Mouse (Mus musculus) gastrocnemius, postnatal 36 days (tissue): ENCODE results near the gene Fbxw11. TPM values are rescaled to one million over a fixed set of nuclear protein-coding genes. Genes with fewer than 3 reads are reported as not detected.

Experiments used
- DNase-seq, 2 experiments: peaks; one replicate each; pipeline ENCODE4 v3.0.0; 2022
- intact Hi-C: fragments of 180-260 bp; cut with DNase I; formaldehyde crosslinking; loops from one replicate; pipeline ENCODE4 v1.15.1; 2025
- total RNA-seq, 2 experiments: library from RNA; stranded (reverse); gene quantifications; 2 replicates each; pipeline ENCODE4 v1.2.3; 2021

The Fbxw11 gene
- total RNA-seq, 2 experiments from 2014 or later: 51.0 to 52.6 TPM

DNA sequence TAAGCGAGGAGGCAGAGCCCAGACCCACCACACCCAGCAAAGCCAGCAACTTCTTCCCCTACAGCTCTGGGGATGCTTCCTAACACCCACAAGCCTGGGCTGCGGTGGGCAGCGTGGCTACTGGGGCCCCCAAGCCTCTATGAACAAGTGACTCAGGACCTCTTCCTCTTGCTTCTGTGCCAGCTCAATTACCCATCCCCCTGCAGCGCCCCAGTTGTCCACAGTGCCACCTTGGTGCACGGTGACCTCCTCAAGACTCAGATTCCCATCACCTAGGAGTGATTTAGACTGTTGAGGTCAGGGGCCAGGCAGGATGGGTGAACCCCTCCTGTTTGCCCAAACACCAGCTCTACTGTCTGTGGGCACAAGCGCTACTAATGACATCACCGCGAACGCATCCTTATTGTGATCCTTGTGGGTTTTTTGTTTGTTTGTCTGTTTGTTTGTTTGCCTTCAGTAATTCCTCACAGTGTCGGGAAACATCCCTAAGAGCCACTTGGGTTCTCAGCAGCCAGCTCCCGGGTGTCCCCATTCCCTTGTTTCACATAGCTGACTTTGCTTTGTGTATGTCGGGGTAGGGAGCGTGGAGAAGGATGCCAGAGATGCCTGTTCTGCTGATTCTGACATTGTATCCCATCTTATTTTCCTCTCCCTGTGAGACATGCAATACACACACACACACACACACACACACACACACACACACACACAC lies 19.9 kb upstream of the Fbxw11 start:
- no peak for DNase-seq
- intact Hi-C loops: loop anchor here (10.0 kb wide), 1 partner anchor 522 kb away; the partner anchor contains the start of gene Fgf18

GRCm38 (mm10) chr11:32623236-32623635 lies 19.3 kb upstream of the Fbxw11 start:
- peak in 1 of 2 experiments; percentile 32 for DNase-seq

GRCm38 (mm10) chr11:32623912-32624311 lies 18.6 kb upstream of the Fbxw11 start:
- intact Hi-C loops: loop anchor here (10.0 kb wide), 1 partner anchor 521 kb away; the partner anchor contains the start of gene Fgf18
- no peak for DNase-seq

More at GRCm38 (mm10) chr11:32623236-32623635, 19.3 kb upstream of the Fbxw11 start:
- intact Hi-C loops: loop anchor here (10.0 kb wide), 1 partner anchor 522 kb away; the partner anchor contains the start of gene Fgf18

GRCm38 (mm10) chr11:32625677-32626076 lies 16.8 kb upstream of the Fbxw11 start:
- DNase-seq: peak; percentile 68 to 71
- intact Hi-C loops: loop anchor here (2.0 to 10.0 kb wide), 2 partner anchors 83 to 519 kb away; partner anchors contain the start of gene Fgf18

DNA sequence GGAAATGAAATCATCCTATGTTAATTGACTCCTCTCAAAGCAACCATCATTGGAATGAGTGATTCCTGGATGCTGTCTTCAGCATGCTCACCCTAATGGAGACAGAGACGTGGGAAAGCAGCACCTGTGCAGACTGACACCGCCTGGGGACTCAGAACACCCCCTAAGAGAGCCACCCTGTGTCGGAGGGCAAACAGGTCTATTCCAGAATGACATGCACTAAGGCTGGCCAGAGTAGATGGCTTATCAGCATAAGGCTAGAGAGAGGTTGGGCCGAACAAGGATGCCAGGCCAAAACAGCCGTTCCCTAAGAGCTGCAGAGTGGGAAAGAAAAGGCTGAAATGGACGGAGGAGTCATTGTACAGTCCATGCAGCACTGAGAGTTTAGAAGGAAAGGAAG lies 16.4 kb upstream of the Fbxw11 start:
- DNase-seq: no peak
- intact Hi-C loops: loop anchor here (2.0 to 10.0 kb wide), 2 partner anchors 83 to 519 kb away; partner anchors contain the start of gene Fgf18

DNA sequence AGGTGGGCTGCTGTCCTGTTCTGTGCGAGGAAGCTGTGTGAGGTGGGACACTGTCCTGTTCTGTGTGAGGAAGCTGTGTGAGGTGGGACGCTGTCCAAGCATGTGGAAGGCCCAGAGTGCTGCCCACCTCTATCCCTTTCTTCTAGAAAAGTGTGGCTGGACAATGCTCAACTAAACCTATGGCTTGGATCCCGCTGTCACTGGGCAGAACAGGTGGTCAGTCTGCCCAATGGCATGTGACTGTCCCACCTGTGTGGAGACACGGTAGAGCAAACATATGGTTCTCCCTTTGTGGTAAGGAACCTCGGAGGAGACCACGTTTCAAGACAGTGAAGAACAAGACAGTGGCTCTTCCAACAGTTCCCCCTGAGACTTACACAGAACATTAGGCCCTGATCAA lies 14.6 kb upstream of the Fbxw11 start:
- DNase-seq: no peak
- intact Hi-C loops: loop anchor here (2.0 to 10.0 kb wide), 2 partner anchors 81 to 517 kb away; partner anchors contain the start of gene Fgf18

DNA sequence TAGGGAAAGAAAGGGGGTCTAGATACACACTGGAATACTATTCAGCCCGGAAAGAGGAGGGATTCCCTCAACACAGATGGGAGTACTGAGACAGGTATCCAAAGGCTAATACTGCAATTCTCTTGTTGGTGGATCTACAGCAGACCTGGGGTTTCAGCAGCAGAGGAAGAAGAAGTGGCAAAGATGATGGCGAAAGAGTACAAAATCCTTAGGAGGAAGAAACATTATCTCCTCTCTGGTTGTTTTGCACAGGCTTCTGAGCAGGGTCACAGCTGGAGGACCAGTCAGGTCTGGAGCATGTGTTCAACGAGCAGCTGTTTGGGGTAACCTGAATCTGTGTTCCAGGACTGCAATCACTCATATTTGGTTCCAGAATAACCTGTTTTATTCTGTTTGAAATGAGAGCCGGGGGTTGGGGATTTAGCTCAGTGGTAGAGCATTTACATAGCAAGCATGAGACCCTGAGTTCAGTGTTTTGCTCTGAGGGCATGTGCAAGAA lies 12.8 kb upstream of the Fbxw11 start:
- no peak for DNase-seq

GRCm38 (mm10) chr11:32632671-32633070 lies 9.9 kb upstream of the Fbxw11 start:
- intact Hi-C loops: no loop called here
- DNase-seq: no peak

More for the DNA sequence above, 12.8 kb upstream of the Fbxw11 start:
- intact Hi-C loops: loop anchor here (10.0 kb wide), 1 partner anchor 515 kb away; the partner anchor contains the start of gene Fgf18

- no peak for DNase-seq
- intact Hi-C loops: no loop called here
Observed at GRCm38 (mm10) chr11:32633542-32633941, 9.0 kb upstream of the Fbxw11 start.

- no peak for DNase-seq
- intact Hi-C loops: no loop called here
Observed at GRCm38 (mm10) chr11:32634143-32634542, 8.4 kb upstream of the Fbxw11 start.

GRCm38 (mm10) chr11:32634842-32635241 lies 7.7 kb upstream of the Fbxw11 start:
- DNase-seq: no peak
- intact Hi-C loops: no loop called here

DNA sequence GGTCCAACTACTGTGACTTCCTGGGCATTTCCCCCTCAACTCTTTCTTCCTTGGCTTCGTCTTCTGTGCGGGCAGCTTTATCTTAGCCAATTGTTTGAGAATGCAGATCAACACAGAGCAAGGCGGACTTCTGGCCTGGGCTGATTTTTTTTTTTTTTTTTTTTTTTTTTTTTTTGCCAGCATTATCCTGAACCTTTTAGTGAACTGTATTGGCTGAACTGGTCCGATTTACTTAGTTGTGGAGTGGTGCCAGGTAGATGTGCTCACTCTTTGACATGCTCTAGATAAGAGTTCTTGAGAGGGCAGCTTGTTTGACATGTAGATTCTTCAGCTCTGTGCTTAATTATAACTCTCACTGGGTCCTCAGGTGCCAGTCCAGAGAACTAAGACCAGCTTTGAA lies 6.2 kb upstream of the Fbxw11 start:
- DNase-seq: no peak
- intact Hi-C loops: no loop called here

- intact Hi-C loops: no loop called here
- no peak for DNase-seq
Observed at GRCm38 (mm10) chr11:32638521-32639255, 3.8 kb upstream of the Fbxw11 start.

- no peak for DNase-seq
- intact Hi-C loops: loop anchor here (5.0 kb wide), 1 partner anchor 57 kb away; no protein-coding TSS in a partner anchor
Observed at GRCm38 (mm10) chr11:32640617-32641016, 1.9 kb upstream of the Fbxw11 start.

GRCm38 (mm10) chr11:32642899-32643886 lies 669 bp downstream of the Fbxw11 start:
- DNase-seq: peak in 1 of 2 experiments; percentile 55
- intact Hi-C loops: loop anchor here (5.0 kb wide), 1 partner anchor 54 kb away; no protein-coding TSS in a partner anchor

DNA sequence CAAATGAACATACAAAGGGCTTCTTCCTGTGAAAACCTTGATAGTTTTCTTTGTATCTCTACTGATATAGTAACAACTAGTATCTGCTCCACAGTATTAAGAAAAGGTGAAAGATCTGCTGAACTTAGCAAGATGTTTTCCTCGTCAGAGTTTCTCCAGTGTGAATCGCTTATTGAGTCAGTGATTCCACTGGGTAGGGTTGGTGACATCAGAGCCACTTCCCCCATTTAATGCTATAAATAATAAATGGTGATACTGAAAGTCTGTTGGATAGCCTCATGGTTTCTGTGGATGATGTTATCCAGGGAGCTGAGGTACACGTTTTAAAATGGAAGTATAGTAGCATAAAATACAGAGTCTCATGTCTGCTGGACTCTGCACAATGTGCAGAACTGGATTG lies 1.5 kb downstream of the Fbxw11 start:
- intact Hi-C loops: loop anchor here (5.0 kb wide), 1 partner anchor 53 kb away; no protein-coding TSS in a partner anchor
- DNase-seq: no peak

DNA sequence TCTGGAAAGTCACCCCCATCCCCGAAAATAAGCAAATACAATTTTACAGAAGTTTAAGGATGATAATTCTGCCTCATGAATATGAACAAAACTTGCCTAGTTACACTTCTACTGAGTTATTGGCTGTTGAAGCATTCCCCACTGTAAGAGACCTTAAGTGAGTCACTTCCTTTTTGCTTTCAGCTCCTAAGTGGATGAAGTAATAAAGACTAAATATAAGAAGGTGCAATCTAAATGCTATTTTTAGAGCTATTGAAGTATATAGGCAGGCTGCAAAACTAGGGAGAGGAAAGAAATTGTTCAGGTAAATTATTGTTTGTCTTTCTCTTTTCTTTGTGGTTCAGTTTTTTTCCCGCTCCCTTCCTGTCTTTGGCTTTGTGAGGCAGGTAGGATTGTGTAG lies 4.7 kb downstream of the Fbxw11 start:
- intact Hi-C loops: no loop called here
- no peak for DNase-seq

DNA sequence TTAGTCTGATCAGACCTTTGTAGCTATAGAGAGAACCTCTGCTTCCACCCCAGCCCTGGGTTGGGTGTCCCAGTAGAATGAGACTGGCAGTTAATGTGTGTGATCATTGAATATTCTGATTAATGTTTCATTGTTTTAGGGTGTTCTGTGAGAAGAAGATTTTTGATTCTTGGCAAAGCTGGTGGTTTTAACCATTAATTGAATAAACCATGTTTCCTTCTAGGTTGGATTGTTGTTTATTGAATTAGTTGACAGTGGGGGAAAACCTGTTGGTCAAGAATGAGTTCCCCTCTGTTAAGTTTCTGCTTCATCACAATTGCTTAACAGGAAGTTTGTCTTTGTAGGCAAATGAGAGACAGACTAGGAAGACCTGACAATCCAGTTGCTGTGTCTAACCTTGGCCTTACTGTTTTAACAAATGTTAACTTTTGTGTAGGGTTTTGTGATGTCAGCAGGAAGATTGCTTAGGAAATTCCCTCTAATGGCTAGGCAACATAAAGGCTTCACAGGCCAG lies 7.8 kb downstream of the Fbxw11 start:
- intact Hi-C loops: no loop called here
- no peak for DNase-seq

- DNase-seq: no peak
- intact Hi-C loops: no loop called here
Observed at GRCm38 (mm10) chr11:32650893-32651590, 8.5 kb downstream of the Fbxw11 start.
